Mouse (Mus musculus) olfactory bulb, adult 2 months (tissue): ENCODE results near the gene Peak1.

Experiments
- CTCF ChIP-seq: fragments of 200-500 bp; IDR thresholded peaks from 2 replicates; pipeline ENCODE4 v1.5.1; 2012; ENCODE audit warnings: low read depth, mild to moderate bottlenecking, low read length, moderate library complexity; ENCODE audit not compliant: insufficient read depth
- POLR2A ChIP-seq: fragments of 200-500 bp; IDR thresholded peaks from 2 replicates; pipeline ENCODE4 v1.6.1; 2012; ENCODE audit warnings: mild to moderate bottlenecking, low read depth, low read length, moderate library complexity; ENCODE audit not compliant: insufficient read depth

- TF ChIP-seq CTCF (no peak), POLR2A (no peak)
Observed at GRCm38 (mm10) chr9:56460987-56461386, 43.1 kb upstream of the Peak1 start.
